Comparison of ENCODE assay signal across 26 mouse cellular contexts in genomic region chr9:106659935-106660334, GRCm38 (mm10). TPM values are rescaled to one million over a fixed set of nuclear protein-coding genes. Genes with fewer than 3 reads are reported as not detected.
DNase-seq lines count a peak whose midpoint lies in the region; ATAC-seq and TF ChIP-seq lines count a peak whose summit lies in the region.
"Had no signal": no experiment of that assay in that cellular context is flagged by ENCODE, and none has a peak within 500 bp of the region (broad histone marks: within the 10 kb centered on the region; RNA-seq: fewer than 3 reads in every experiment).

No protein-coding gene starts in this region.

- WGBS in hindbrain, embryonic 11.5 days, result 79% methylated on average over 1 of the region's 1 CpGs
- WGBS in hindbrain, embryonic 16.5 days, result 55% methylated on average over 1 of the region's 1 CpGs
- WGBS in midbrain, embryonic 11.5 days, result 63% methylated on average over 1 of the region's 1 CpGs
- WGBS in midbrain, embryonic 16.5 days, result 44% methylated on average over 1 of the region's 1 CpGs

- no peaks in the 10 kb centered on the region for H3K9me3 ChIP-seq in hindbrain, embryonic 11.5 days (ENCODE audit: control insufficient read depth, low read length)
- no peaks in the 10 kb centered on the region for H3K9me3 ChIP-seq in hindbrain, embryonic 16.5 days (ENCODE audit: control insufficient read depth, low read length)
- no peaks in the 10 kb centered on the region for H3K9me3 ChIP-seq in midbrain, embryonic 11.5 days (ENCODE audit: control insufficient read depth, low read length)
- H3K9me3 ChIP-seq in midbrain, embryonic 16.5 days (replicated peaks; ENCODE audit: control insufficient read depth, low read length, poor library complexity, severe bottlenecking), result no peaks in the 10 kb centered on the region
- no peaks in the 10 kb centered on the region for H3K9me3 ChIP-seq in MEL (replicated peaks; ENCODE audit: insufficient read depth, low read length)
- H3K9me3 ChIP-seq: embryonic facial prominence, embryonic 10.5 days; embryonic facial prominence, embryonic 12.5 days; forebrain, embryonic 13.5 days; forebrain, embryonic 15.5 days had no signal

- H3K4me1 ChIP-seq in hindbrain, embryonic 11.5 days (replicated peaks; ENCODE audit: control insufficient read depth, insufficient read depth, low read length), result peaks cover 12% of the 10 kb centered on the region
- peaks cover 26% of the 10 kb centered on the region for H3K4me1 ChIP-seq in hindbrain, embryonic 16.5 days (ENCODE audit: control insufficient read depth, insufficient read depth, low read depth, low read length)
- H3K4me1 ChIP-seq in midbrain, embryonic 11.5 days (ENCODE audit: control insufficient read depth, insufficient read depth, low read length), result peaks cover 18% of the 10 kb centered on the region
- H3K4me1 ChIP-seq in midbrain, embryonic 16.5 days (ENCODE audit: control insufficient read depth, insufficient read depth, low read length), result peaks cover 35% of the 10 kb centered on the region
- no peaks in the 10 kb centered on the region for H3K4me1 ChIP-seq in MEL (ENCODE audit: control insufficient read depth in 1 of 2, insufficient read depth in 2 of 2, low read length in 2 of 2)

- H3K4me2 ChIP-seq in hindbrain, embryonic 11.5 days (replicated peaks; ENCODE audit: low read depth, low read length), result no peak overlapping the region
- no peak overlapping the region for H3K4me2 ChIP-seq in hindbrain, embryonic 16.5 days (ENCODE audit: low read length)
- no peak overlapping the region for H3K4me2 ChIP-seq in midbrain, embryonic 11.5 days
- H3K4me2 ChIP-seq in midbrain, embryonic 16.5 days (ENCODE audit: low read length), result no peak overlapping the region
- H3K4me2 ChIP-seq: embryonic facial prominence, embryonic 12.5 days; forebrain, embryonic 13.5 days; forebrain, embryonic 15.5 days had no signal

- peak overlapping the region; percentile 67 for H3K27ac ChIP-seq in hindbrain, embryonic 11.5 days (ENCODE audit: low read depth, low read length)
- no peak overlapping the region for H3K27ac ChIP-seq in hindbrain, embryonic 16.5 days (ENCODE audit: low read depth, low read length)
- peak overlapping the region; percentile 58; the same call in 1 of the 2 replicates for H3K27ac ChIP-seq in midbrain, embryonic 11.5 days (ENCODE audit: low read depth, low read length)
- H3K27ac ChIP-seq in midbrain, embryonic 16.5 days (ENCODE audit: low read length), result no peak overlapping the region
- H3K27ac ChIP-seq in MEL (ENCODE audit: control insufficient read depth, low read depth, low read length), result no peak overlapping the region
- H3K27ac ChIP-seq: embryonic facial prominence, embryonic 10.5 days; embryonic facial prominence, embryonic 12.5 days; forebrain, embryonic 13.5 days; forebrain, embryonic 15.5 days had no signal

- TF ChIP-seq EP300 in MEL (IDR thresholded peaks at IDR 0.05; ENCODE audit: low read depth in 1 of 2, low read length in 2 of 2), result no peak

- ATAC-seq in hindbrain, embryonic 11.5 days (ENCODE audit: low FRiP score), result no peak
- no peak for ATAC-seq in hindbrain, embryonic 16.5 days
- ATAC-seq in midbrain, embryonic 11.5 days (ENCODE audit: low FRiP score), result no peak
- ATAC-seq in midbrain, embryonic 16.5 days, result no peak
- ATAC-seq: activated CD4-positive, CD25-positive, alpha-beta regulatory T cell, adult 4 months; forebrain, embryonic 13.5 days; forebrain, embryonic 15.5 days; Patski had no signal

- TF ChIP-seq POLR2A in MEL (IDR thresholded peaks at IDR 0.05; ENCODE audit: control insufficient read depth in 1 of 2, insufficient read depth in 1 of 2, low read depth in 1 of 2, low read length in 2 of 2, poor library complexity in 1 of 2), result no peak

- H3K27me3 ChIP-seq in hindbrain, embryonic 11.5 days (ENCODE audit: control insufficient read depth, insufficient read depth, low read length), result no peaks in the 10 kb centered on the region; the same call in 1 of the 2 replicates
- no peaks in the 10 kb centered on the region for H3K27me3 ChIP-seq in hindbrain, embryonic 16.5 days (replicated peaks; ENCODE audit: control insufficient read depth, insufficient read depth, low read length)
- H3K27me3 ChIP-seq in midbrain, embryonic 11.5 days (ENCODE audit: control insufficient read depth, insufficient read depth, low read length), result peaks cover 2% of the 10 kb centered on the region; the same call in 1 of the 2 replicates
- H3K27me3 ChIP-seq in midbrain, embryonic 16.5 days (ENCODE audit: control insufficient read depth, insufficient read depth, low read depth, low read length), result no peaks in the 10 kb centered on the region
- no peaks in the 10 kb centered on the region for H3K27me3 ChIP-seq in MEL (ENCODE audit: control insufficient read depth in 1 of 2, insufficient read depth in 2 of 2, low read length in 2 of 2)

- TF ChIP-seq CTCF in MEL (IDR thresholded peaks at IDR 0.05 in 2 of 3, conservative IDR thresholded peaks at IDR 0.05 in 1 of 3; ENCODE audit: control insufficient read depth in 1 of 3, insufficient read depth in 1 of 3, low read depth in 2 of 3, low read length in 3 of 3, poor library complexity in 1 of 3, severe bottlenecking in 1 of 3), result no peak

- TF ChIP-seq RAD21 in MEL (IDR thresholded peaks at IDR 0.05; ENCODE audit: low read depth, low read length), result no peak

- H3K36me3 ChIP-seq in hindbrain, embryonic 11.5 days (ENCODE audit: control insufficient read depth, insufficient read depth, low read length), result no peaks in the 10 kb centered on the region
- peaks cover 11% of the 10 kb centered on the region for H3K36me3 ChIP-seq in hindbrain, embryonic 16.5 days (ENCODE audit: control insufficient read depth, insufficient read depth, low read length)
- H3K36me3 ChIP-seq in midbrain, embryonic 11.5 days (ENCODE audit: control insufficient read depth, insufficient read depth, low read length), result 0 out of 2 replicates have a peak, but pooled peaks cover 4% of the 10 kb centered on the region
- peaks cover 9% of the 10 kb centered on the region for H3K36me3 ChIP-seq in midbrain, embryonic 16.5 days (ENCODE audit: control insufficient read depth, insufficient read depth, low read length)
- peaks cover 0 to 1% of the 10 kb centered on the region in 2 experiments; a peak in 1 of 4 replicates for H3K36me3 ChIP-seq in MEL (ENCODE audit: control insufficient read depth in 1 of 2, insufficient read depth in 2 of 2, low read length in 2 of 2)

- no peak for DNase-seq in hindbrain, embryonic 11.5 days (ENCODE audit: low spot score)
- peak; percentile 51 for DNase-seq in midbrain, embryonic 11.5 days (ENCODE audit: low spot score, missing footprints)
- DNase-seq in MEL (ENCODE audit: low read depth, low spot score), result no peak
- no peak for DNase-seq in layer of hippocampus, postnatal 14 days (ENCODE audit: low spot score in 2 of 2)
- DNase-seq: adrenal gland, adult 8-10 months; adrenal gland, postnatal 14 days; adrenal gland, postnatal 36 days; cerebellum, adult 11-12 months; cerebellum, adult 2 months; cerebellum, adult 9-10 months; cerebellum, postnatal 10 days; cerebellum, postnatal 25 days had no signal

- no peak overlapping the region for H3K9ac ChIP-seq in hindbrain, embryonic 11.5 days (ENCODE audit: low read depth, low read length)
- H3K9ac ChIP-seq in hindbrain, embryonic 16.5 days (ENCODE audit: low read depth, low read length), result no peak overlapping the region
- no peak overlapping the region for H3K9ac ChIP-seq in midbrain, embryonic 11.5 days (ENCODE audit: low read length)
- H3K9ac ChIP-seq in midbrain, embryonic 16.5 days (ENCODE audit: low read depth, low read length), result no peak overlapping the region
- H3K9ac ChIP-seq in MEL (ENCODE audit: control insufficient read depth, low read depth, low read length, poor library complexity, severe bottlenecking), result no peak overlapping the region
- H3K9ac ChIP-seq: embryonic facial prominence, embryonic 12.5 days; forebrain, embryonic 13.5 days; forebrain, embryonic 15.5 days had no signal

- no peaks in the 10 kb centered on the region for H3K79me2 ChIP-seq in MEL (ENCODE audit: control insufficient read depth, insufficient read depth, low read length, poor library complexity)

- H3K4me3 ChIP-seq in hindbrain, embryonic 11.5 days (ENCODE audit: low read depth, low read length), result no peak overlapping the region
- no peak overlapping the region for H3K4me3 ChIP-seq in hindbrain, embryonic 16.5 days (ENCODE audit: low read length)
- H3K4me3 ChIP-seq in midbrain, embryonic 11.5 days (ENCODE audit: low read depth, low read length), result no peak overlapping the region
- no peak overlapping the region for H3K4me3 ChIP-seq in midbrain, embryonic 16.5 days (ENCODE audit: low read depth, low read length)
- H3K4me3 ChIP-seq in MEL (ENCODE audit: control insufficient read depth in 1 of 2, insufficient read depth in 1 of 2, low read depth in 2 of 2, low read length in 2 of 2), result no peak overlapping the region
- H3K4me3 ChIP-seq: embryonic facial prominence, embryonic 10.5 days; embryonic facial prominence, embryonic 12.5 days; forebrain, embryonic 13.5 days; forebrain, embryonic 15.5 days had no signal

RNA-seq across cellular contexts. Expression of gene Grm2, which starts 4.1 kb away (rescaled TPM):
- 9.5 and 9.7 TPM in 2 replicates for polyA plus RNA-seq in hindbrain, embryonic 11.5 days (2014; fragmentation: Nextera tagmentation; extraction: Ambion mirVana)
- polyA plus RNA-seq in hindbrain, embryonic 16.5 days (2015; fragmentation: Nextera tagmentation; extraction: Ambion mirVana), result 11.3 and 12.3 TPM in 2 replicates
- 15.5 and 16.4 TPM in 2 replicates for polyA plus RNA-seq in midbrain, embryonic 11.5 days (2014; fragmentation: Nextera tagmentation; extraction: Ambion mirVana)
- 24.3 and 24.6 TPM in 2 replicates for polyA plus RNA-seq in midbrain, embryonic 16.5 days (2015; fragmentation: Nextera tagmentation; extraction: Ambion mirVana)
- total RNA-seq in MEL (2012; rRNA removed), result not detected in 2 replicates
- polyA plus RNA-seq in MEL (2012; ENCODE audit: insufficient read depth in 1 of 2, insufficient read length in 2 of 2, low read depth in 1 of 2, low replicate concordance in 2 of 2, missing spikeins in 1 of 2), result not detected
- 10 to 100 TPM; 35.7 to 38.5 TPM for total RNA-seq in layer of hippocampus, postnatal 14 days (2021)
- total RNA-seq: adrenal gland, adult 18-20 months; adrenal gland, adult 8-10 months; adrenal gland, postnatal 14 days; adrenal gland, postnatal 36 days had no signal
- polyA plus RNA-seq: C2C12, Patski had no signal

RNA-seq across cellular contexts. Expression of gene Tex264, which starts 25.8 kb away (rescaled TPM):
- 28.1 and 30.0 TPM in 2 replicates for polyA plus RNA-seq in hindbrain, embryonic 11.5 days (2014; fragmentation: Nextera tagmentation; extraction: Ambion mirVana)
- 86.1 and 91.0 TPM in 2 replicates for polyA plus RNA-seq in hindbrain, embryonic 16.5 days (2015; fragmentation: Nextera tagmentation; extraction: Ambion mirVana)
- polyA plus RNA-seq in midbrain, embryonic 11.5 days (2014; fragmentation: Nextera tagmentation; extraction: Ambion mirVana), result 24.6 and 27.1 TPM in 2 replicates
- polyA plus RNA-seq in midbrain, embryonic 16.5 days (2015; fragmentation: Nextera tagmentation; extraction: Ambion mirVana), result 67.0 and 75.7 TPM in 2 replicates
- 46.3 and 47.1 TPM in 2 replicates for total RNA-seq in MEL (2012; rRNA removed)
- polyA plus RNA-seq in MEL (2012; ENCODE audit: insufficient read depth in 1 of 2, insufficient read length in 2 of 2, low read depth in 1 of 2, low replicate concordance in 2 of 2, missing spikeins in 1 of 2), result 10 to 100 TPM in 1 of 2 experiments, not detected in 1; 87.6 TPM
- 10 to 100 TPM; 92.2 to 99.8 TPM for total RNA-seq in layer of hippocampus, postnatal 14 days (2021)

RNA-seq across cellular contexts. Expression of gene Iqcf6, which starts 33.6 kb away (rescaled TPM):
- not detected in 2 replicates for polyA plus RNA-seq in hindbrain, embryonic 11.5 days (2014; fragmentation: Nextera tagmentation; extraction: Ambion mirVana)
- not detected in 2 replicates for polyA plus RNA-seq in hindbrain, embryonic 16.5 days (2015; fragmentation: Nextera tagmentation; extraction: Ambion mirVana)
- not detected in 2 replicates for polyA plus RNA-seq in midbrain, embryonic 11.5 days (2014; fragmentation: Nextera tagmentation; extraction: Ambion mirVana)
- polyA plus RNA-seq in midbrain, embryonic 16.5 days (2015; fragmentation: Nextera tagmentation; extraction: Ambion mirVana), result not detected in 2 replicates
- not detected in 2 replicates for total RNA-seq in MEL (2012; rRNA removed)
- not detected for polyA plus RNA-seq in MEL (2012; ENCODE audit: insufficient read depth in 1 of 2, insufficient read length in 2 of 2, low read depth in 1 of 2, low replicate concordance in 2 of 2, missing spikeins in 1 of 2)
- total RNA-seq in layer of hippocampus, postnatal 14 days (2021), result not detected
- total RNA-seq: adrenal gland, adult 18-20 months; adrenal gland, adult 8-10 months; adrenal gland, postnatal 14 days; adrenal gland, postnatal 36 days; ES-E14 had no signal
- polyA plus RNA-seq: activated CD4-positive, CD25-positive, alpha-beta regulatory T cell, adult 4 months; C2C12; cerebellum, adult 2 months; cortical plate, adult 2 months; embryonic facial prominence, embryonic 10.5 days; embryonic facial prominence, embryonic 12.5 days; embryonic facial prominence, embryonic 14.5 days; forebrain, embryonic 11.5 days; forebrain, embryonic 13.5 days; forebrain, embryonic 15.5 days; Patski had no signal

Comparison
In these comparisons a context has a peak if more than half of its experiments do, and no peak if none do; other contexts are left out.
1. H3K27ac ChIP-seq: peak in hindbrain, embryonic 11.5 days (single experiment) and midbrain, embryonic 11.5 days (single experiment); none in hindbrain, embryonic 16.5 days (single experiment), midbrain, embryonic 16.5 days (single experiment) and MEL (single experiment).
2. RNA of gene Grm2, which starts 4.1 kb away (polyA plus RNA-seq): 24.3 to 24.6 TPM in midbrain, embryonic 16.5 days, 15.5 to 16.4 TPM in midbrain, embryonic 11.5 days, 11.3 to 12.3 TPM in hindbrain, embryonic 16.5 days and 9.5 to 9.7 TPM in hindbrain, embryonic 11.5 days; not detected in MEL; every median in the first group is over 10 times any median in the second.